ENCODE assay signal across 7 mouse cellular contexts in genomic region chr7:116336226-116336625, GRCm38 (mm10). TPM values are rescaled to one million over a fixed set of nuclear protein-coding genes. Genes with fewer than 3 reads are reported as not detected.
DNase-seq lines count a peak whose midpoint lies in the region; ATAC-seq and TF ChIP-seq lines count a peak whose summit lies in the region.

No protein-coding gene starts in this region.

- H3K27me3 ChIP-seq in CH12.LX (replicated peaks), result no peaks in the 10 kb centered on the region
- no peaks in the 10 kb centered on the region for H3K27me3 ChIP-seq in lung, embryonic 14.5 days (ENCODE audit: insufficient read depth, low read length)

- peaks cover 39% of the 10 kb centered on the region for H3K79me2 ChIP-seq in CH12.LX (replicated peaks; ENCODE audit: control insufficient read depth, extremely low read depth, insufficient read depth, poor library complexity, severe bottlenecking)

- WGBS in lung, embryonic 14.5 days, result 18% methylated on average over 1 of the region's 1 CpGs

- TF ChIP-seq POLR2A in CH12.LX (IDR thresholded peaks at IDR 0.05; ENCODE audit: low read depth, low read length), result no peak

- no peak overlapping the region for H3K27ac ChIP-seq in CH12.LX (ENCODE audit: insufficient read depth, low read depth)
- no peak overlapping the region for H3K27ac ChIP-seq in lung, embryonic 14.5 days (ENCODE audit: low read depth)

- TF ChIP-seq EP300 in CH12.LX (IDR thresholded peaks at IDR 0.05; ENCODE audit: low read length), result no peak

- DNase-seq in B cell, adult 2 months, result peak; percentile 73 to 79
- peak; percentile 82 for DNase-seq in CH12.LX (ENCODE audit: extremely low read depth)
- DNase-seq in c-Kit-positive CD71-positive TER-119-negative erythroid progenitor cells, embryonic 14.5 days (ENCODE audit: low read depth), result peak; percentile 72
- peak; percentile 60 for DNase-seq in gastrocnemius, adult 18-20 months (ENCODE audit: low spot score)
- peak; percentile 79 for DNase-seq in kidney, postnatal 10 days
- DNase-seq in lung, embryonic 14.5 days, result peak; percentile 83
- DNase-seq in right cerebral cortex, postnatal 14 days, result peak; percentile 65

- dilution Hi-C loops in CH12.LX (cut with MboI; ENCODE audit: extremely low pct_ligation_motif_present, extremely low pct_unique_long_range_greater_than_20kb, low sequenced_read_pairs), result no loop called here

- TF ChIP-seq RAD21 in CH12.LX (IDR thresholded peaks at IDR 0.05; ENCODE audit: low read depth, low read length), result peak; percentile 44

- in situ Hi-C loops in CH12.LX (cut with MboI; ENCODE audit: low pct_ligation_motif_present, low pct_unique_long_range_greater_than_20kb, low sequenced_read_pairs), result loop anchor here (25.0 kb wide), 2 partner anchors 176 to 276 kb away; partner anchors contain the start of gene Nucb2

- no peak overlapping the region; the same call in 1 of the 2 replicates for H3K9ac ChIP-seq in CH12.LX (ENCODE audit: insufficient read depth, low read depth)
- no peak overlapping the region for H3K9ac ChIP-seq in lung, embryonic 14.5 days

- peak; percentile 56 to 73; a peak in 3 of 4 replicates for TF ChIP-seq CTCF in CH12.LX (conservative IDR thresholded peaks at IDR 0.05 in 1 of 2, IDR thresholded peaks at IDR 0.05 in 1 of 2; ENCODE audit: low read depth in 2 of 2, low read length in 2 of 2)
- TF ChIP-seq CTCF in lung, embryonic 14.5 days (IDR thresholded peaks at IDR 0.05; ENCODE audit: low read depth), result peak; percentile 65

- peak overlapping the region in 2 of 3 experiments; percentile 20 to 37 for H3K4me3 ChIP-seq in CH12.LX (replicated peaks in 1 of 3; ENCODE audit: low read depth in 2 of 3, low read length in 2 of 3, poor library complexity in 1 of 3)
- H3K4me3 ChIP-seq in lung, embryonic 14.5 days (ENCODE audit: low read depth, low read length), result no peak overlapping the region

- ATAC-seq in lung, embryonic 14.5 days (ENCODE audit: insufficient read depth), result no peak

- H3K4me2 ChIP-seq in CH12.LX (ENCODE audit: insufficient read depth, low read depth, poor library complexity, severe bottlenecking), result peak overlapping the region; percentile 91
- H3K4me2 ChIP-seq in lung, embryonic 14.5 days, result no peak overlapping the region

- peaks cover 0 to 18% of the 10 kb centered on the region in 2 experiments; a peak in 2 of 4 replicates for H3K4me1 ChIP-seq in CH12.LX (ENCODE audit: control insufficient read depth in 1 of 2, insufficient read depth in 2 of 2)
- peaks cover 11% of the 10 kb centered on the region; the same call in 1 of the 2 replicates for H3K4me1 ChIP-seq in lung, embryonic 14.5 days (ENCODE audit: insufficient read depth)

- H3K9me3 ChIP-seq in CH12.LX (replicated peaks; ENCODE audit: low read length), result no peaks in the 10 kb centered on the region
- no peaks in the 10 kb centered on the region for H3K9me3 ChIP-seq in lung, embryonic 14.5 days (ENCODE audit: low read depth, low read length)

- H3K36me3 ChIP-seq in CH12.LX (replicated peaks in 1 of 2; ENCODE audit: control insufficient read depth in 1 of 2, insufficient read depth in 1 of 2, low read length in 1 of 2), result peaks cover 22 to 49% of the 10 kb centered on the region in 2 experiments
- H3K36me3 ChIP-seq in lung, embryonic 14.5 days (ENCODE audit: insufficient read depth), result peaks cover 45% of the 10 kb centered on the region

TF ChIP-seq in CH12.LX, 34 proteins besides CTCF, POLR2A, EP300 and RAD21:
- no peak for TF ChIP-seq POLR2AphosphoS2 (IDR thresholded peaks at IDR 0.05; ENCODE audit: low read depth, low read length)
- no peak for TF ChIP-seq PAX5 (IDR thresholded peaks at IDR 0.05; ENCODE audit: low read length)
- 0 out of 2 replicates have a peak, but pooled peaks have one; percentile 13 for TF ChIP-seq CHD2 (IDR thresholded peaks at IDR 0.05; ENCODE audit: low read length)
- TF ChIP-seq JUND (conservative IDR thresholded peaks at IDR 0.05; ENCODE audit: low read depth, low read length), result no peak
- TF ChIP-seq MAZ (IDR thresholded peaks at IDR 0.05; ENCODE audit: low read depth, low read length), result no peak
- TF ChIP-seq MEF2A (IDR thresholded peaks at IDR 0.05; ENCODE audit: borderline replicate concordance, low read depth, low read length), result 0 out of 2 replicates have a peak, but pooled peaks have one; percentile 13
- TF ChIP-seq SMC3 (IDR thresholded peaks at IDR 0.05; ENCODE audit: low read depth, low read length), result peak; percentile 35; the same call in 1 of the 2 replicates
- TF ChIP-seq E2F4 (IDR thresholded peaks at IDR 0.05; ENCODE audit: insufficient replicate concordance, low read depth, low read length), result no peak
- no peak for TF ChIP-seq USF1 (IDR thresholded peaks at IDR 0.05; ENCODE audit: low read depth, low read length)
- TF ChIP-seq HCFC1 (IDR thresholded peaks at IDR 0.05; ENCODE audit: low read depth, low read length), result no peak; the same call in 1 of the 2 replicates
- no peak for TF ChIP-seq ETS1 (conservative IDR thresholded peaks at IDR 0.05; ENCODE audit: low read depth, low read length)
- TF ChIP-seq MAX (IDR thresholded peaks at IDR 0.05; ENCODE audit: low read length), result no peak
- TF ChIP-seq IRF4 (IDR thresholded peaks at IDR 0.05; ENCODE audit: low read depth, low read length), result peak; percentile 63
- 0 out of 2 replicates have a peak, but pooled peaks have one; percentile 44 for TF ChIP-seq MYC (IDR thresholded peaks at IDR 0.05; ENCODE audit: low read depth, low read length)
- no peak for TF ChIP-seq GABPA (IDR thresholded peaks at IDR 0.05; ENCODE audit: insufficient replicate concordance, low read depth, low read length)
- TF ChIP-seq ZNF384 (IDR thresholded peaks at IDR 0.05; ENCODE audit: low read depth, low read length), result no peak
- no peak for TF ChIP-seq ZC3H11A (IDR thresholded peaks at IDR 0.05; ENCODE audit: low read depth, low read length)
- TF ChIP-seq NELFE (IDR thresholded peaks at IDR 0.05; ENCODE audit: low read depth, low read length), result no peak
TF ChIP-seq in CH12.LX: peak in this region for 5.

RNA-seq across cellular contexts. Expression of gene Rps13, which starts 2.2 kb away (rescaled TPM):
- 1,979 and 2,045 TPM in 2 replicates for total RNA-seq in CH12.LX (2012; rRNA removed)
- total RNA-seq in CH12.LX (2014; rRNA removed), result 1,623 and 1,663 TPM in 2 replicates
- 191 and 388 TPM in 2 replicates for polyA plus RNA-seq in CH12.LX (2012; ENCODE audit: insufficient read length, low read depth)
- 100 to 1,000 TPM; 260 to 323 TPM for total RNA-seq in gastrocnemius, adult 18-20 months (2021)
- polyA plus RNA-seq in lung, embryonic 14.5 days (2014; fragmentation: Nextera tagmentation; extraction: Ambion mirVana), result 953 and 964 TPM in 2 replicates

RNA-seq across cellular contexts. Expression of gene Plekha7, which starts 28.1 kb away (rescaled TPM):
- total RNA-seq in CH12.LX (2012; rRNA removed) (1.0 and 1.5 TPM in 2 replicates), CH12.LX (2014; rRNA removed) (0.23 and 0.59 TPM in 2 replicates)
- 1.0 and 1.5 TPM in 2 replicates for polyA plus RNA-seq in CH12.LX (2012; ENCODE audit: insufficient read length, low read depth)
- total RNA-seq in gastrocnemius, adult 18-20 months (2021), result 1 to 10 TPM in 1 of 2 experiments, under 1 TPM in 1; 0.71 to 1.5 TPM
- 9.5 and 10.3 TPM in 2 replicates for polyA plus RNA-seq in lung, embryonic 14.5 days (2014; fragmentation: Nextera tagmentation; extraction: Ambion mirVana)

Comparison
In these comparisons a context has a peak if more than half of its experiments do, and no peak if none do; other contexts are left out.
1. RNA of gene Rps13, which starts 2.2 kb away (total RNA-seq): 1,623 to 2,045 TPM in CH12.LX; 260 to 323 TPM in gastrocnemius, adult 18-20 months; every median in the first group is over 4 times any median in the second.
2. Peak in every context shown above with its lines, with median percentiles within 50 percentile points of each other: DNase-seq.